Mouse (Mus musculus) cortical plate, adult 2 months (tissue): ENCODE data around the gene Trpc4ap.

Experiments used
- CTCF ChIP-seq: fragments of 200-500 bp; IDR thresholded peaks from 2 replicates; pipeline ENCODE4 v1.5.1; 2011; ENCODE audit warnings: mild to moderate bottlenecking, control low read depth, low read length; ENCODE audit not compliant: insufficient read depth; ENCODE audit errors: extremely low read depth
- POLR2A ChIP-seq: fragments of 200-500 bp; IDR thresholded peaks from 2 replicates; pipeline ENCODE4 v1.6.1; 2011; ENCODE audit warnings: mild to moderate bottlenecking, low read length, control low read depth; ENCODE audit not compliant: insufficient read depth; ENCODE audit errors: extremely low read depth

DNA sequence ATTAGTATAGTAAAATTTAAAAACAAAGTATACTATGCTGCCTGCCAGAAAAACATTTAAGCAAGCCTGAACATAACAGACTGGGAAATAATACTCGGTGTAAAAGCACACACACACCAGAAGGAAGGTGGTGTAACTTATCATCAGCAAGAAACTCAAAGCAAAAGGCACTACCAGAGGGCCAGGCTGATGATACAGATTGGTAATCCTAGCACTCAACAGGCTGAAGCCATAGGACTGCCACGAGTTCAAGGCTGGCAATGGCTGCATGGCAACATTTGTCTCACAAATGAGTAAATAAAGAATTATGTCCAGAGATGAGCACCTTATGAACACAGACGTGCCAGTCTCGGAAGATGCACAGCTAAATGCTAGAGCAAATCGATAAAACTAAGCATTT is 8.4 kb downstream of the Trpc4ap start:
- TF ChIP-seq POLR2A, result no peak
- no peak for TF ChIP-seq CTCF
